Mouse (Mus musculus) ES-Bruce4 (cell line): ENCODE results near the gene Stoml1.

Source experiments
- CTCF ChIP-seq: IDR thresholded peaks from one replicate; pipeline ENCODE4 v1.8.1; 2011; ENCODE audit warnings: low read depth, low read length
- EP300 ChIP-seq: IDR thresholded peaks from 2 replicates; pipeline ENCODE4 v1.6.1; 2011; ENCODE audit warnings: low read depth, low read length; ENCODE audit not compliant: insufficient read depth
- POLR2A ChIP-seq: IDR thresholded peaks from one replicate; pipeline ENCODE4 v1.8.1; 2011; ENCODE audit warnings: low read length; ENCODE audit not compliant: insufficient read depth

DNA sequence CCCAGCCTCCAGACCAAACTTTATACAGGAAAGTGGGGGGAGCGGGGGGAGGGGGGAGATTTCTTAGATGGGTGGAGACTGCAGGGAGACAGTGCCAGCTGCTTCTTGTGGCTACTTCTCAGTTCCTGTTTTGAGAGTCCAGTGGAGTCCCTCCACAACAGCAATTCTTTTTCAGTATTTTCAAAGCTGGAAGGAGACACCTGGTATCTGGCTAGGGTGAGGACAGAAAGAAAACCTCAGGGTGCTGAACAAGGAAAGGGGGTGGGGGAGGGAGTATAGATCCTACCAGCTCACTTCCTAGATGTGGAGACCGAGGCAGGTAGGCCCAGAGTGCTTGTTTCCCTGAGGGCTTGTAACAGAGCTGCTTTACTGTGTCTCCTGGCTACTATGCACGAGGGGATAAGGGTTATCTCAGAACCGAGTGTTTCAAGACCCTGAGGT lies 13.6 kb downstream of the Stoml1 start:
- TF ChIP-seq CTCF (no peak), POLR2A (no peak), EP300 (no peak)
